Mouse (Mus musculus) layer of hippocampus, adult 9-11 months (tissue): ENCODE measurements at regions not wholly inside any gene's neighbourhood (a gene's known extent, or its start where the extent isn't known, plus 50 kb on each side); places are given as distances from the start of the nearest gene placed in this dataset.
"Not testable (repeated sequence)": the region's sequence is repeated elsewhere in the genome, so short reads cannot be mapped to it uniquely, and the experiment has no call there.

ENCODE experiments used
- DNase-seq: peaks from one replicate; pipeline ENCODE4 v3.0.0; 2022

GRCm38 (mm10) chr13:97384091-97384777 lies 143.3 kb downstream of the Enc1 start:
- DNase-seq, result peak; percentile 37

- DNase-seq, result no peak
Measured at GRCm38 (mm10) chr13:97383351-97383750, 142.4 kb downstream of the Enc1 start.

- no peak for DNase-seq
Measured at GRCm38 (mm10) chr13:97380366-97380765, 139.5 kb downstream of the Enc1 start.

GRCm38 (mm10) chr13:97376232-97376523 lies 135.3 kb downstream of the Enc1 start:
- DNase-seq, result no peak

GRCm38 (mm10) chr13:97375501-97376231 lies 134.8 kb downstream of the Enc1 start:
- DNase-seq, result no peak

GRCm38 (mm10) chr13:97372348-97372747 lies 131.4 kb downstream of the Enc1 start:
- no peak for DNase-seq

GRCm38 (mm10) chr13:97371200-97371599 lies 130.3 kb downstream of the Enc1 start:
- no peak for DNase-seq

- DNase-seq, result no peak
Measured at GRCm38 (mm10) chr13:97366723-97367122, 125.8 kb downstream of the Enc1 start.

GRCm38 (mm10) chr13:97365557-97366244 lies 124.8 kb downstream of the Enc1 start:
- no peak for DNase-seq

- no peak for DNase-seq
Measured at GRCm38 (mm10) chr13:97365004-97365403, 124.1 kb downstream of the Enc1 start.

- DNase-seq, result no peak
Measured at GRCm38 (mm10) chr13:97363765-97364164, 122.9 kb downstream of the Enc1 start.

GRCm38 (mm10) chr13:97363214-97363613 lies 122.3 kb downstream of the Enc1 start:
- DNase-seq, result no peak

GRCm38 (mm10) chr13:97360551-97360950 lies 119.6 kb downstream of the Enc1 start:
- no peak for DNase-seq

GRCm38 (mm10) chr13:97358781-97359305 lies 117.9 kb downstream of the Enc1 start:
- no peak for DNase-seq

GRCm38 (mm10) chr13:97358261-97358660 lies 117.4 kb downstream of the Enc1 start:
- DNase-seq, result no peak

- no peak for DNase-seq
Measured at GRCm38 (mm10) chr13:97356923-97357807, 116.3 kb downstream of the Enc1 start.

- DNase-seq, result not testable (repeated sequence)
Measured at GRCm38 (mm10) chr13:97355411-97355810, 114.5 kb downstream of the Enc1 start.

GRCm38 (mm10) chr13:97347696-97348095 lies 106.8 kb downstream of the Enc1 start:
- no peak for DNase-seq

GRCm38 (mm10) chr13:97341218-97341889 lies 100.4 kb downstream of the Enc1 start:
- DNase-seq, result no peak

GRCm38 (mm10) chr13:97337954-97338353 lies 97.0 kb downstream of the Enc1 start:
- no peak for DNase-seq

- DNase-seq, result peak; percentile 60
Measured at GRCm38 (mm10) chr13:97337296-97337731, 96.4 kb downstream of the Enc1 start.
